Mouse (Mus musculus) lung, postnatal 0 days (tissue): ENCODE data around the gene Pcbp4.

Experiments used
- CTCF ChIP-seq: IDR thresholded peaks from 2 replicates; pipeline ENCODE4 v1.5.1; 2016; ENCODE audit warnings: antibody characterized with exemption, mild to moderate bottlenecking
- EP300 ChIP-seq: IDR thresholded peaks from 2 replicates; pipeline ENCODE4 v1.6.1; 2016; ENCODE audit warnings: antibody characterized with exemption, mild to moderate bottlenecking, control low read depth

GRCm38 (mm10) chr9:106478101-106478500 lies 25.0 kb downstream of the Pcbp4 start:
- TF ChIP-seq CTCF (no peak), EP300 (no peak)
